Mouse (Mus musculus): ENCODE data around the gene Srpk2.
"Not testable (repeated sequence)": the region's sequence is repeated elsewhere in the genome, so short reads cannot be mapped to it uniquely, and the experiment has no call there.

Gene Srpk2

DNA sequence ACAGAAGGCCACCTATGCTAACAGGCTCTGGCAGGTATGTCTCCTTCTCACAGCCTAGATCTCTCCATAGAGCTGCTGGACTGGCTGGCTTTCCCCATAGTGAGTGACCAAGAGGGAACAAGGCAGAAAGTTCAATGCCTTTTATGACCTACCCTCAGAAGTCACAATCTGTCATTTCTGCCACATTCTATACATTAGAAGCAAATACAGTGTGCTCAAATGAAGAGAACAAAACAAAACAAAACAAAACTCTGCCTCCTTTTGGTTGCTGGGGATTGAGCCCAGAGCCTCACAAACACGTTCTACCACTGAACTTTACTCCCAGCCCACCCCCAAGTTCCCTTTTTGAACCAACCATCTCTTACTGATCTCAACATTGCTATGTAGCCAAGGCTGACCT lies at the start of gene Srpk2:
Gene Srpk2 (minus strand): TSS at position 101 of the 400 bp plus-strand sequence.
- no peak for DNase-seq (ENCODE audit: low spot score in 2 of 2)

- no peak for DNase-seq (ENCODE audit: low spot score in 2 of 2)
These were observed 37.5 kb upstream of the Srpk2 start for GRCm38 (mm10) chr5:23721956-23722355.

DNA sequence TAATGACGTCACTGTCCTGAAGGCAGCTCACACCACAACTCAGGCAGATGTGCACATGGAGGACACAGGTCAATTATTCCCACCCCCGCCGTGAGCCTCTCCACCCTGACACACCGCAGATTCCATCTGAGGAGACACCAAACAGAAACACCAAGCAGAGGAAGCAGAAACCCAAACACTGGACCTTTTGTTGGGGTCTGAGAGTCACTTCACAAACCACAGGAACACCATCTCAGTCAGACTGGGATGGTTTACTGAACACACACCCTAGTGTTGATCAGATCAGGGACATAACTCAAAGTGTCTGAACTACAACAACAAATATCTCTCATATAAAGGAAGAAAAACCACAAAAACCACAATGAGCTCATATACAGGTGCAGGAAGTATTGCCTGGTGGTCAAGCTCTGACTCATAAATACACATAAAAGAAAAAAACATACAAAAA lies 34.5 kb upstream of the Srpk2 start:
- no peak for DNase-seq (ENCODE audit: low spot score in 2 of 2)

DNA sequence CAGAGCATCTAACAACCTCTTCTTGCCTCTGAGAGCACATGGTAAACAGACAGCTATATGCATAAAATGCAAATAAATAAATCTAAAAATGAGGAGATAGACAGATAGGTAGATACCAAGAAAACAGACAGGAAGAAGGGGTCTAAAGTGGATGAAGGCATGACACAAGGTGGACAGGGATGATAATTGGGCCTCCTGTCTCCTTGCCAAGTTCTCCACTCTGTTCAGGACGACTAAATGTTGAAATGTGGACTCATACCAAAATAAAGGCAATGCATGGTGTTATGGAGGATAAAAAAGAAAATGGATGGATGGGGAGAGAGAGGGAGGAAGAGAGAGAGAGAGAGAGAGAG lies 33.7 kb upstream of the Srpk2 start:
- DNase-seq (ENCODE audit: low spot score in 2 of 2): no peak

- DNase-seq (ENCODE audit: low spot score in 2 of 2): no peak
These were observed 33.2 kb upstream of the Srpk2 start for GRCm38 (mm10) chr5:23717469-23718181.

DNA sequence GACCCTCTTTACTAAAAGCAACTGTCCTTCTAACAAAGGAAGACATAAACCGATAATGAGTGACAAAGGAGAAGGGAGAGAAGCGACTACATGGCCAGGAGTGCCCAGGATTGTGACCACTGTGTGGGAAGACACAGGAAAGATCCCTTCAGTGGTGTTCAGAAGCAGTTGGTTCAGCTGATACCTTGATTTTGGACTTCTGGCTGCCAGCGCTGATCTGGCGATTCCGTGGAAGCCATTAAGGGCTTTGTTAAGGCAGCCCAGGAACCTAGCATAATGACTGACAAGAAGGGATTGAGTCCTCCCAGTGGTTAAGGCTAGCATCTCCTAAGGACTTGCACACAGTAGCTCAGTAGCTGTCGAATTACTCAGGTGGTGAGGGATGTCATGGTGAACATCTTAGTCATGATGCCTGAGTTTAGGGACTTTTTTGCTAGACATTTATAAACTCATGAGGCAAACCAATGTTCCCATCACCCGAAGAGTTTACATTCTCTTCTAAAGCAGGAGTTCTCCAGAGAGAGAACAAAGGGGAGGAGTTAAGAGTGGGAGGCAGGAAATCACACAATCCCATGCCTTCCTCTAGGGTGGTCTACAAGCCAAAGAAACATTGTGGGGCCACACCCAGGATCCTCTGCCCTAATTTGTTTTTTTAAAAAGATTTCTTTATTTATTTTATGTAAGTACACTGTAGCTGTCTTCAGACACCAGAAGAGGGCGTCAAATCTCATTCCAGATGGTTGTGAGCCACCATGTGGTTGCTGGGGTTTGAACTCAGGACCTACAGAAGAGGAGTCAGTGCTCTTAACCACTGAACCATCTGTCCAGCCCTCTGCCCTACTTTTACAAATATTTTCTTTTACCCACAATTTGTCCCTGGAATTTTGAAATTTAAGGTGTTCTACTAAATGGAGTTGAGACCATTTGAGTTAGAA lies 29.3 kb upstream of the Srpk2 start:
- no peak for DNase-seq (ENCODE audit: low spot score in 2 of 2)

- peak; percentile 42 to 79 for DNase-seq (ENCODE audit: low spot score in 2 of 2)
These were observed 27.9 kb upstream of the Srpk2 start for GRCm38 (mm10) chr5:23712130-23713001.

DNA sequence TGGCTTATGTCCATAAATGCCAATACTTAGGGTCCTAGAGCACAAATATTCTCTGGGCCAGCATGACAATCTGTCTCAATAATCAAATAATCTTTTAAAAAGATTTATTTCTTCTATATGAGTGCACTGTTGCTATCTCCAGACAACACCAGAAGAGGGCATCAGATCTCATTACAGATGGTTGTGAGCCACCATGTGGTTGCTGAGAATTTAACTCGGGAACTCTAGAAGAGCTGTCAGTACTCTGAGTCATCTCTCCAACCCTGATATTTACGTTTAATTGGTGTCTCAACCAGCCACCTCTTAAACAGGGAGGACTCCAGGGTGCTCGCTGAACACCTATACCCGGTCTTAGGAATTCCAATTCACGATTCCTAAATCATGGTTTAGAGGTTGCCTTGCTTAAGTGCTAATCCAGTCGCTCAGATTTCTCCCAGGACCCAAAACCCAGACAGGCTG lies 27.3 kb upstream of the Srpk2 start:
- DNase-seq (ENCODE audit: low spot score in 2 of 2): peak in 1 of 2 experiments; percentile 1

GRCm38 (mm10) chr5:23711244-23711643 lies 26.8 kb upstream of the Srpk2 start:
- no peak for DNase-seq (ENCODE audit: low spot score in 2 of 2)

DNA sequence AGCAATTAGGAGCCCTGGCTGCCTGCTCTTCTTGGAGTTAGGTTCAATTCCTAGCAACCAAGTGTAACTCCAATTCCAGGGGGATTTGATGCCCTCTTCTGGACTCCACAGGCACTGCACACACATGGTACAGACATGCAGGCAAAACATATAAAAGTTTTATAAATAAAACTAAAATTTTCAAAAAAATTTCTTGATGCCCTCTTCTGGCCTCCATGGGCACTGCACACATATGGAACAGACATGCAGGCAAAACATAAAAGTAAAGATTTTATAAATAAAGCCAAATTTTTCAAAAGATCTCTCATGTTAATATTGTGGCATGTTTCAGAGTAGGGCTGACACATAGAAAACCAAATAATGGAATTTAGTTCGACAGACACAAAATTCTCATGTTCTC lies 25.2 kb upstream of the Srpk2 start:
- DNase-seq (ENCODE audit: low spot score in 2 of 2): no peak

GRCm38 (mm10) chr5:23706601-23707597 lies 22.5 kb upstream of the Srpk2 start:
- DNase-seq (ENCODE audit: low spot score in 2 of 2): not testable (repeated sequence)

DNA sequence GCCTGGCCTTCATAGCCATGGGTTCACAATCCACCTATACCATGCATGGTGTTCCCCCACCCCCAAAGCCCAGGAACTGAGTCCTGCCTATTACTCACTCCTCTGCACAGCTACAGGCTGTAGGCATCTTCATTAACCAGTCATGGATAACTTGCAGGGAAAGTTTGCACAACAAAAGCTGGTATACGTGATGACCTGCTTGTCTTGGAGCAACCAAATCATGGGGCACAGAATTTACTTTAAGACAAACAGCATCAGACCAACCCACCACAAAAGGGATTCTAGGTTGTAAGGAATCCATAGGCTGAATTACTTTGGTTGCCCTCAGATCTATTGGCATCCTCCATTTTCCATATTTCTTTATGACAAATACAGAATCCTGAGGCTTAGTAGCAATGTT lies 13.0 kb upstream of the Srpk2 start:
- no peak for DNase-seq (ENCODE audit: low spot score in 2 of 2)

DNA sequence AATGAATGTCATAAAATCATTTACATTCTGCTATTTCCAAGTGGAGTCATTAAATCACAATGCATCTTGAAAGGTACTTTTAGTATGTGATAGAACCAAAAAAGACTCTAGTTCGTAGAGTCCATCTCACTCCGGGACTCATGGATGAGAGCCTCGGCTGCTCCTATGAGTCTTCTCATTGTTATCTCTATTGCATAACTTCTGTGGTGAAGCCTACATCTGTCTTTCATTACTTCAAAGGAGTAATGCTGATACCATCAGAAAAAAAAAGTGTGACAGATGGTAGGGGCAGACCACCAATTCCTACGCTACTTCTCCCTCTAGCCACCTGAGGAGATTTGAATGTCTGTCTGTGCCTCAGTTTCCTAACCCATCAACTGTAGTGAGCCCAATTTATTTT lies 986 bp downstream of the Srpk2 start:
- no peak for DNase-seq (ENCODE audit: low spot score in 2 of 2)

DNA sequence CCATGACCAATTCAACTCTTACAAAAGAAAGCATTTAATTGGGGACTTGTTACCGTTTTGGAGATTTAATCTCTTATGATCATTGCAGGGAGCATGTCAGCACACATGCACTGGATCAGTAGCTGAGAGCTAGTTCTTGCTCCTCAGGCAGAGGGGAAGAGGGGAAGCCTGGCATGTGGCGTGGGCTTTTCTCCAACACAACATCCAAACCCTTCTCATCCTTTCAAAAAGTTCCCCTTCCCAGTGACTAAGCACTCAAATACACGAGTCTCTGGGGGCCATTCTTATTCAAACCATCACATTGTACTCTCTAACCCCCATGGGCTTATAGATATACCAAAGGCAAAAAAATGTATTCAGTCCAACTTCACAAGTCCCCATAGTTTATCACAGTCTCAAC lies 5.4 kb downstream of the Srpk2 start:
- DNase-seq (ENCODE audit: low spot score in 2 of 2): no peak

- DNase-seq (ENCODE audit: low spot score in 2 of 2): no peak
These were observed 6.5 kb downstream of the Srpk2 start for GRCm38 (mm10) chr5:23677883-23678282.

DNA sequence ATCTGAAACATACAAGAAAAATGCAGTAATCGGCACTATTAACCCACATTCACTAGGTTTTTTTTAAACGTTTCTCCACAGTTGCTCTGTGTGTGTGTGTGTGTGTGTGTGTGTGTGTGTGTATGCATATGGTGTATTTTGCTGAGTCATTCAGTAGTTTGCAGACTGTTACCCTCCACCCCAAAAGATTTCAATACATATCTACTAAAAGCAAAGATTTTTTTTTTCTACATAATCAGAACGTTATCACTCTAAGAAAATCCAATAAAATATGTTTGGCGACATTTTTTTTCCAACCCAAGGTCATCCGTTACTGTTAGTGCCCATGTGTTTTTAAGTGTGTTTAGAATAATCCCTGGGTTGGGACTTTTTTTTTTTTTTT lies 7.4 kb downstream of the Srpk2 start:
- no peak for DNase-seq (ENCODE audit: low spot score in 2 of 2)

DNA sequence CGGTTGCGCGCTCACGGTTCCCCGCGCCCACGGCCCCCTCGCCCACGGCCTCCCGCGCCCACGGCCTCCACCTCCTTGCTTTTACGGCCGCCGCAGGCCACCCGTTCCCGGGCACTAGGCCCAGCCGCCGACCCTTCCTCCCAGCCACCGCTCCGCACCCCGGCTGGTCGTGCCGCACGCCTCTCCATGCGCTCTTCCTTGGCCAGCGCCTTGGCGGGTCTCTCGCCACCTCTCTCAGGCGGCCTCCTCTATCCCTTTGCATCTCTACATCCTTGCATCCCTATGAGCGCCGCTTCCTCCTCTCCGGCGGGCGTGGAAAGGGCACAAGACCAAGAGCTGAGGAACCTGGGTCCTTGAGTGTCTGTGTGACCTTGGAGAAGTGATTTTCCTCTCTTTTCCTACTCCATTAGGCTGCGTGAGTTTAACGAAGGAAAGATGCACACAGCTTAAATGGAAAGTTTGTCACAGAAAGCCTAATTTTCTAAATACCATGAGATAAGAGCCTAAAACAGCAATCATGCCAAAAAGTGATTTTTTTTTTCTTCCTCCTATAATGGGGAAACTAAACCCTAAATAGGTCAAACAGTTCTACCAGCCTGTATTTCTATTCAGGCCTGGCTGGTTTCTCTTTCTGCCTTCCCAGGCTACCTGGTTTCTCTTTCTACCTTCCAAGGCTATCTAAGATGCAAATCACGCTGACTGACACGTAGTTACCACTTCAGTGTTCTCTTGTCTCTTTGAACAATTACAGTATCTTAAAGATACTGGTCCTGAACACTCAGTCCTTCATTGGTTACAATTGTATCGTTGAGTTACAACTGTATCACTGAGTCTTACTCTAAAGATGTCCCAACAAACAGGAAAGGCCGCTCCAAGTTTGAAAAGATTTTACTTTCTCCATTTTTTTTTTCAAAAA lies 8.0 kb downstream of the Srpk2 start:
- no peak for DNase-seq (ENCODE audit: low spot score in 2 of 2)

- DNase-seq (ENCODE audit: low spot score in 2 of 2): peak in 1 of 2 experiments; percentile 38
These were observed 8.8 kb downstream of the Srpk2 start for GRCm38 (mm10) chr5:23675499-23676155.
